Mouse (Mus musculus): ENCODE measurements at regions not wholly inside any gene's neighbourhood (a gene's known extent, or its start where the extent isn't known, plus 50 kb on each side); places are given as distances from the start of the nearest gene placed in this dataset.

DNA sequence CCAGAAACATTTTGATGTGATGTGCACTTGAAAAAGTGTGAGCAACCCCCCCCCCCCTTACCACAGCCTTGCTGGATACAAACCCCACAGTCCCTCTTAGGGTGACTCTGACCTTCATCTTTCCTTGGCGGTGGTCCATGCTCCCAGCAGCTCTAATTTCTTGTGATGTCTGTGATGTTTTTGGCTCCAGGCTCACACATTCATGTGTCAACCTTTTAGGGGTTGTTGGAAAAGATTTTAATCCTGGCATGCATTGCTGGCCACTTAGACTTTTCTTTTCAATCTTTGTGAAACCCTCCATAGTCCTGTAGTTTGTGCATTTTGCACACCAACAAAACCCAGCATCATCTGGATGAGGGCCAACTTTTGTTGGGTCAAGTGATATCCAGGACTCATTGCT lies 134.9 kb upstream of the Igfbp3 start:
- DNase-seq: no peak

DNA sequence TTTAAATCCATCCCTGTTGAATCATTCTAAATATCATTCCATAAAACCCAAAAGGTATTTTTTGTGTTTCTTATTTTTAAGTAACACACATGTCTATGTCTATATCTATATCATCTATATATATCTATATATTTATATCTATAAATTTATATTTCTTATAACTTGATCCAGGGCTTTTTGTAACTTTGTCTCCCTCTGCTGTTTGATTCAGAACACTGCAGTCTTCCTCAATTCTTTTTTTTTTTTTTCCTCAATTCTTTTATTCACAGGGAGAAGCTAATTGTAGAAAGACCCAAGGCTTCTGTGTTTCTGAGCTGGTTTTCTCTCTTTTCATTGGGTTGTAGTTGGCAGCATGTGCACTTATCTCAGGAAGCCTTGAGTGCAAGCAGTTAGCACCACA lies 124.1 kb upstream of the Igfbp3 start:
- no peak for DNase-seq

DNA sequence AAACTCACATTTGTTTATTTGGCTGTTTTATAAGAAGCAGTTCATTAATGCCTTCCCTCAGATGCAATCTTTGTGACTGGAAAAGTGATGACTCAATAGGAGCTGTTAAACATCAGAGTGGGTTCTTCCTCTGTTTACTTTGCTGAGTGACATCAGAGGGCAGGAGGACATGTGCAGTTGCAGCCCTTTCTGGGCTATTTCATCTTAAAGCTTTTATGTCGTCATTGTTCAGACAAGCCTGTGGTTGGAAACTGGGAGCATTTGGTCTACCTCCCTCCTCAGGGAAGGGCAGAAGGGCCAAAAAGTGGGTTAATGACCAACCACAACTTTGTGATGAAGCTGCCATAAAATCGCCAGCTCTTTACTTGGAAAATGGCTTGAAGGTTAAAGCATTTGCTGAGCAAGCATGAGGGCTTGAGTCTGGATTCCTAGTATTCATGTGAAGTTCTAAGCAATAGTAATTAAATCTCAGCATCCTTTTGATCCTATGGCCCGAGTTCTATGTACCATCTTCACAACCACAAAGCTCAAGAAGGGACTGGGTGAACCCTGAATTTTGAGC lies 103.8 kb upstream of the Igfbp3 start:
- no peak for DNase-seq

DNA sequence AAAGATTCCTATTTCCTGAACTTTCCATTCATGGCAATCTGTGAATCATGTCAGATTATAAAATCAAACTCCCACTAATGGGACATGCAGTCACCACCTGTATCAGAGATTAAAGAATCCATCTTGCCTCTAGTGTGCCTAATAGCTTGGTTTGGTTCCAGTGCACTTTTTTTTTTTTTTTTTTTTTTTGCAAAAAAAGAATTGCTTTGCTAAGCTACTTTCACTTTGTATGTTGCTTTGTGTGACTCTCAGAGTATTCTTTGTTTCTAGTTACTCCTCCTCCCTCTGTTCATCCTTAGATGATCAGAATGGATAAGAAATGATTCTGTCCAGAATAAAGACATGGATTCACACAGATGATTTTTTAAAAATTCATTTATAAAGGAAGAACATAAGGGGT lies 82.5 kb upstream of the Igfbp3 start:
- DNase-seq: no peak

- no peak for DNase-seq
Measured at GRCm38 (mm10) chr11:7289242-7289938, 75.7 kb upstream of the Igfbp3 start.

DNA sequence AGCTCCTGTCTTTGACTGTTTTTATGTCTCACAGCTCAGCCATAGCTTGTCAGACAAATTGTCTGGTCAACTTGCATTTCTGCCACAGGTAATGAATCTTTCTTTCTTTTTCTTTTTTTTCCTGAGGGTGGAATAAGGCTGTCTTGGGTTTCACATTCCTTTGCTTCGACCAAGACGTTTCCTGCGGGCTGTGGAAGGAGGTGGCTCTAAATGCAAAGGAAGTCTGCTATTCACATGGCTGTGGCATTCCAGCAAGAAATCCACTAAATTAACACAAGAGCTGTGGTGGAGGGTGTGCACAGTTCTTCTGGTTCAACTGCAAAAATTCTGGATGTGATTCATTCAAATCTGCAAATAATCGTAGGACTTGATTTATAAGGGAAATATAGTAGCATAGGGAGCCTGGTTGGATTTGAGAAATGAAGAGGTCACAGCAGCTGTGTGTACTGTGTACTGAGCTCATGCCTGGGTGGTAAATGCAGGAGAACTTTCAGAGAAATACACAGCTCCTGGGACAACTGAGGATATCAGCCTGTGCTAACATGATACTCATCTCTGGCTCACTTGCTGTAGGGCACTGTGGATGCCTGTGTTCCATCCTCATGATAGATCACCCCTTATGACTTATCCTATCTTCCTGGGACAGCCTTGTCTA lies 71.2 kb upstream of the Igfbp3 start:
- no peak for DNase-seq

GRCm38 (mm10) chr11:7282981-7283380 lies 69.3 kb upstream of the Igfbp3 start:
- DNase-seq: no peak

- no peak for DNase-seq
Measured at GRCm38 (mm10) chr11:7282188-7282587, 68.5 kb upstream of the Igfbp3 start.

- no peak for DNase-seq
Measured at GRCm38 (mm10) chr11:7281656-7282055, 67.9 kb upstream of the Igfbp3 start.

GRCm38 (mm10) chr11:7279891-7280290 lies 66.2 kb upstream of the Igfbp3 start:
- DNase-seq: no peak

- no peak for DNase-seq
Measured at GRCm38 (mm10) chr11:7272543-7272942, 58.8 kb upstream of the Igfbp3 start.

DNA sequence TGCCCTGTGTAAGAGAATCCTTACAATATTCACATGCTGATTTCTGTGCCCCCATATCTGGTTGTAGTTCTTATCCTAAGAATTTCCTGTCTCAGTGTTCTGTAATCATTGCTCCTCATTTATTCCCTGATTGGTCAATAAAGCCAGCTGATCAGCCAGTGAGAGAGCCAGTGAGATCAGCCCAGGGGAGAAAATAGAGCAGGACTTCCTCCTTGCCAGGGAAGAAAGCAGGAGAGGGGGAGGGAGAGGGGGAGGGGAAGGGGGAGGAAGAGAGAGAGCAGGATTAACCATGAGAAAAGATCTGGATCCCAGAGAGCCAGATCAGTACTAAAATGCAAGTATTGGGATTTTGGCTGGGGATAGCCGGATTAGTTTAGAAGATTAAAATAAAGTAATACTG lies 57.2 kb upstream of the Igfbp3 start:
- DNase-seq: no peak

GRCm38 (mm10) chr11:7263971-7264370 lies 50.2 kb upstream of the Igfbp3 start:
- DNase-seq: no peak
